Mouse (Mus musculus) layer of hippocampus, adult 11-12 months (tissue): Measurements from ENCODE around the gene Zfp385b.

Experiments used
- DNase-seq: peaks from one replicate; pipeline ENCODE4 v3.0.0; 2022; ENCODE audit warnings: low spot score

Zfp385b gene

GRCm38 (mm10) chr2:77515654-77516053 is 303.8 kb downstream of the Zfp385b start:
- no peak for DNase-seq

GRCm38 (mm10) chr2:77515011-77515410 is 304.4 kb downstream of the Zfp385b start:
- no peak for DNase-seq

- DNase-seq, result no peak
Observed at GRCm38 (mm10) chr2:77514476-77514875, 305.0 kb downstream of the Zfp385b start.

- no peak for DNase-seq
Observed at GRCm38 (mm10) chr2:77508731-77509130, 310.7 kb downstream of the Zfp385b start.

GRCm38 (mm10) chr2:77506308-77506707 is 313.1 kb downstream of the Zfp385b start:
- DNase-seq, result no peak

- no peak for DNase-seq
Observed at GRCm38 (mm10) chr2:77505614-77506013, 313.8 kb downstream of the Zfp385b start.

- DNase-seq, result no peak
Observed at GRCm38 (mm10) chr2:77503674-77504351, 315.6 kb downstream of the Zfp385b start.

- no peak for DNase-seq
Observed at GRCm38 (mm10) chr2:77503217-77503616, 316.2 kb downstream of the Zfp385b start.

- no peak for DNase-seq
Observed at GRCm38 (mm10) chr2:77502458-77502857, 317.0 kb downstream of the Zfp385b start.

- no peak for DNase-seq
Observed at GRCm38 (mm10) chr2:77500480-77500879, 319.0 kb downstream of the Zfp385b start.

- DNase-seq, result no peak
Observed at GRCm38 (mm10) chr2:77498379-77498778, 321.1 kb downstream of the Zfp385b start.

GRCm38 (mm10) chr2:77497942-77498341 is 321.5 kb downstream of the Zfp385b start:
- no peak for DNase-seq

- no peak for DNase-seq
Observed at GRCm38 (mm10) chr2:77496071-77496470, 323.4 kb downstream of the Zfp385b start.

- DNase-seq, result no peak
Observed at GRCm38 (mm10) chr2:77495344-77495743, 324.1 kb downstream of the Zfp385b start.

GRCm38 (mm10) chr2:77493695-77494094 is 325.7 kb downstream of the Zfp385b start:
- DNase-seq, result no peak

GRCm38 (mm10) chr2:77487151-77487550 is 332.3 kb downstream of the Zfp385b start:
- DNase-seq, result no peak

- no peak for DNase-seq
Observed at GRCm38 (mm10) chr2:77481274-77481673, 338.2 kb downstream of the Zfp385b start.

- no peak for DNase-seq
Observed at GRCm38 (mm10) chr2:77477536-77477935, 341.9 kb downstream of the Zfp385b start.

GRCm38 (mm10) chr2:77476444-77476843 is 343.0 kb downstream of the Zfp385b start:
- no peak for DNase-seq

- no peak for DNase-seq
Observed at GRCm38 (mm10) chr2:77472254-77472837, 347.1 kb downstream of the Zfp385b start.

- no peak for DNase-seq
Observed at GRCm38 (mm10) chr2:77470716-77471115, 348.7 kb downstream of the Zfp385b start.

GRCm38 (mm10) chr2:77461413-77461812 is 358.0 kb downstream of the Zfp385b start:
- DNase-seq, result no peak

GRCm38 (mm10) chr2:77460011-77460410 is 359.4 kb downstream of the Zfp385b start:
- DNase-seq, result no peak

- no peak for DNase-seq
Observed at GRCm38 (mm10) chr2:77458431-77458830, 361.0 kb downstream of the Zfp385b start.
